Mouse (Mus musculus) c-Kit-positive CD71-negative TER-119-negative erythroid progenitor cells, embryonic 14.5 days (primary cell): ENCODE measurements around the gene Abat.
"Not testable (repeated sequence)": the region's sequence is repeated elsewhere in the genome, so short reads cannot be mapped to it uniquely, and the experiment has no call there.

Source experiments
- DNase-seq: peaks from one replicate; pipeline ENCODE4 v3.0.0-alpha.2; 2013; ENCODE audit warnings: low read depth

Gene Abat

DNA sequence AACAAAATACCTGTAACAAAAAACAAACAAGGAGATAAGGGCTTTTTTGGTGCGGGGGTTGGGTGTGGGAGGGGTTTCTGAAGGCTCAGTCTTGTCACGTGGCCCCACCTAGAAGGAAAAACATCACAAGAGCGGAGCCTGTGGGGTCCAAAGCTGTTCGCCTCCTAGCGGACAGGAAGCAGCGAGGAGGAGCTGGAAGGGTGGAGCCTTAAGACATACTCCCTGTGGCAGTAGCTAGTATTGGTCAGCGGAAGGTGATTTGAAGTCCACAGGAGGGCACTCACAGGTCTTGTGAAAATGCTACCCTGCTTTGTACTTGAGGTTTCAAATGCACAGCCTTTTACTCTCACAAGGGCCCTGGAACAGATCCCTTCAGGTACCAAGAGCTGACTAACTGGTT is 19.7 kb downstream of the Abat start:
- DNase-seq, result no peak

DNA sequence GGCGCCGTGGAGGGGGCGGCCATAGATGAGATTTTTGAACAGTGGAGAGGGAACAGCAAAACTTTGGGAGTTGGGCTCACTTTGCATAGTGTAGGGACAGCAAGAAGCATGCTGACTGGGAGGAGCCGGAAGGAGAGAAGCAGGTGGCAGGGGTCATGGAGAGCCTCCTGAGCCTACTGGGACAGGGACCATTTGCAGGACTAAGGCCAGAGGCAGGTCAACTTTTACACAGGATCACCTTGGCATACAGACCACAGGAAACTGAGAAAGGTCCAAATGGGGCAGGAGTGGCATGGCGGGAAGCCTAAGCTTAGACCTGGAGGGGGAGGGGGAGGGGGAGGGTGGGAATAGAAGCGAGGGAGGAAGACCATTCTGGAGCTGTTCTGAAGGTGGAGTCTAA is 20.2 kb downstream of the Abat start:
- no peak for DNase-seq

DNA sequence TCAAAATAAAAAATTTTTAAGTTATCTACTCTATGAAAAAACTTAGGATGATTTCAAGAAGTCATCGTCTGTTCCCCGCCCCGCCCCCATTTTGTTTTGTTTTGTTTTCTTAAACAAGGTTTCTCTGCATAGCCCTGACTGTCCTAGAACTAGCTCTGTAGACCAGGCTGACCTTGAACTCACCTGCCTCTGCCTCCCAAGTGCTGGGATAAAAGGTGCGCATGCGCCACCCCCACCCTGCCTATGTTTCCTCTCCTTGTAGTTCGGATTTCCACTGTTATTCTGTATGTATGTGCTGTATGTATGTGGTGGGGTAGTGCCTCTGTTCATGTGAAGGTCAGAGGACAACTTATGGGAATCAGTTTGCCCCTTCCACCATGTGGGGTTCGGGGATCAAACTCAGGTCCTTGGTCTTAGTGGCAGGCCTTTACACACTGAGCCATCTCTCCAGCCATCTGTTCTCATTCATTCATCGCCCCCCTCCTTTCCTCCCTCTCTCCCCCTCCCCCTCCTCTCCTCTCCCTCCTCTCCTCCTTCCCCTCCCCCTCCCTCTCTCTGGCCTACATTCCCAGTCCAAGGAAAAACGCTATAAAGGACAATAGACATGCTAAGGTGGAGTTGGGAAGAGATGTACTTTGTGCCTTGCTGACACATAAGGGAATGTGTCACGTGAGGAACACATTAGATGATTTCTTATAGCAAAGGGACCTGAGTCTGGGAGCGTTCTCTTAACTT is 21.4 kb downstream of the Abat start:
- no peak for DNase-seq

GRCm38 (mm10) chr16:8535411-8535810 is 22.2 kb downstream of the Abat start:
- DNase-seq, result no peak

DNA sequence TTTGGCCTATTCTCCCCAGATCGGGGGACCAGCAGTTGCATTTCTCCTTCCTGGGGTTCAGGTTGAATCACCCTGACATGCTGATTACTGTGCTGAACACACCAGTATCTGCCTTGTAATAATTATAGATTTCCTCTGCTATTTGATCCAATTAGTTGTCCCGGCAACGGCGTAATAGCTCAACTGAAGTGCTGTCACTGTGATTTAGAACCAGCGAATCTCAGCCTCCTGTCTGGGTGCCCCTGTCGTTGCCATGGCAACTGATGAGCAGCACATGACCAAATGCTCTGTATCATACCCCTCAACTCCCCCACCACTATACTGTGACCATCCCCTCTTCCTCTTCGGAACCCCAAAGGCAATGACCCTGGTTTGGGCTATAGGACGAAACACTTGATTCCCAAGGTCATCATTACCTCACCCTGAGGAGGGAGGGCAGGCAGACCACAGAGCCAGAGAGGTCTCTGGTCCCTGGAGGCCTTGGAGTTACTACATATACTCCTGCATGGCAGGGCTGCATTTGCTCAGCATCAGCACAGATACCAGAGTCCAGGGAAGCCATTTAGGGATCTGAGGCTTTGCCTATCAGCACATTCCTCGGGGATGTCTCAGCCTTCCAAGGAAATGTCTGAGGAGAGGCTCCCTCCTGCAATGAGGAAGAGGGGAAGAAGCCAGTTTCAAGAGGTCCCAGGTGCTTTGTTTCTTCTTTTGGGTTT is 26.1 kb downstream of the Abat start:
- no peak for DNase-seq

GRCm38 (mm10) chr16:8540859-8541314 is 27.7 kb downstream of the Abat start:
- DNase-seq, result no peak

DNA sequence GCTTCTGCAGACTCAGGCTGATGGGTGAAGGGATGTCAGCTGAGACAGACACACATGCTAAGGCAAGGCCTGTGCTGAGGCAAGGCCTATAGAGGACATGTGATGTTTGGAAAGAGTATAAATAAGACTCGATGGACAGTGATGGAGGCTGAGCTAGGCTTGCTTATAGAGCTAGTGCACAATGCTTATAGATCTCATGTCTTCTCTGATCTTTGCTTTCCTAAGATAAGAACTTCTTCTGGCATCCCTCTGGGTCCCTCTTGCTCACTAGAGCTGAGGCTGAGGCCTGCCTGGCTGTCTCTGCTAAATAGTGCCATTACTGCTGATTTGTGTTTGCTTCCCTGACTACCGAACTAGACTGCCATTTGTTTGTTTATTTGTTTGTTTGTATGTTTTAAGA is 34.6 kb downstream of the Abat start:
- DNase-seq, result no peak

- no peak for DNase-seq
Observed at GRCm38 (mm10) chr16:8549506-8549905, 36.3 kb downstream of the Abat start.

DNA sequence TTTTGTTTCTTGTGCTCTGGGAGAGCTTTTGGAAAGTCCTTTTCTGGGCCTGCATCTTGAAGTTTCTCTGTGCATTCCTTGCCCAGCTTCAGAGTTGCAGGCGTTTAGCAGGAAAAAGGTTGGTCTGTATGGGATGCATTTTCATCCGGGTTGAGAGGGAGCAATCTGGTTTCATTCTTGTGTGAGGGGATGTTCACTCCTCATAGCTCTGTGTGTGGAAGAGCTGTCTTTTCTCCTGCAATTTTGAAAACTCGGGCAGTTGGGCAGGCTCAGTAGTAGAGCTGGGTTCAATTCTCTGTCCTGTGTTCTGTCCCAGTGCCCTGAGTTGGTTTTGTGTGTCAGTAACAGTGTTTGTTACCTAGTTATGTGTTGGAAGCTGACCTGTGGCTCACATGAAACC is 41.1 kb downstream of the Abat start:
- DNase-seq, result no peak

- DNase-seq, result not testable (repeated sequence)
Observed at GRCm38 (mm10) chr16:8554751-8555150, 41.5 kb downstream of the Abat start.

DNA sequence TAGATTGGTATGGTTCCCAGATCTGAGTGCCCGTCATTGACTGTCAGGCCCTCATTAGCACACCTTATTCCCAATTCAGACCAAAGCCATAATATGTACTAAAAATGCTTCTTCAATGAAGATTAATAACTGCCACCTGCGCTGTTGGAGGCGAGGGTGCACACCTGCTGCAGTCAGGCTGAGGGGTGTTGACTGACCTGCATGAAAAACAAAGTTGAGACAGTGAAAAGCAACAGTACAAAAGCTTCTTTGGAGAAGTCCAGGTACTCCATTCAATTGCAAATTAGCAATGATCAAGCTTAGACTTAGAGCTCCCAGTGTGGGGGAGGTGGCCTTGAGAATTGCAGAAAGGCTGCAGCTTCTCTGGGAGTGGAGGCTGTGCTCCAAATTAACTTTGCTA is 42.1 kb downstream of the Abat start:
- not testable (repeated sequence) for DNase-seq

DNA sequence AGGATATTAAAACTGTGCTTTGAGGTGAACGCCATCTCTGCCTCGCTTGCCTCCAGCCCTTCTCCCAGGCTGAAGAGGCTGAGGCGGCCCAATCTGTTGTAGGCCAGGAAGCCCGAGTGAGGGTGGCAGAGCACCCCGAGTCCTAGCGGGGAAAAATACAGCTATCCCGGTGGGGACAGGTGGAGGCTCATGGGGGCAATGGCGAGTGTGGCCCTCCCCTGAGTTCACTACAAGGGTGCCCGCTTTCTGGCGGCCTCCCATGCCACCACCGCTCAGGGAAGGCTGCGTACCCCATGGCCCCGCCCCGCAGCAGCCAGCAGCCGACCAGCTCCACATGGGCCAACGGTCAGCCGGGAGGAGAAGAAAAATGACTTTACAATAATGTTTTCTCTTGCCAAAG is 46.9 kb downstream of the Abat start:
- no peak for DNase-seq

GRCm38 (mm10) chr16:8561101-8561500 is 47.9 kb downstream of the Abat start:
- not testable (repeated sequence) for DNase-seq

DNA sequence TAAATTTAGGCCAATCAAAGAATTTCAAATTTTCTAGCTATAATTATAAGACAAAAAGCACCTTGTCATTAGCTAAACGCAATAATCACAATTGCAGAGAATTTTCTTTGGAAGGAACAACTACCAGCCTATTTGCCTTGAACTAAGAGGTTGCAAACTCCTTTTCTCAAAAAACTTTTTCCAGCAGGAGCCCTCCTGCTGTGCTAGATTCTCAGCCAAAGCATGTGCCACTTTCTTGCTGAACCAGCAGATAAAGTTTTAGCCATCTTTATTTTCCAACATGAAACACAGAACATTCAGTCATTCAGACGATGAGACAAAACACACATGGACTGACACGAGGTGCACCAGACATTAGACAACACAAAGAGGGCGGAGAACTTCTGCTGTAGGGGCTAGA is 48.6 kb downstream of the Abat start:
- DNase-seq, result not testable (repeated sequence)

GRCm38 (mm10) chr16:8562827-8563226 is 49.6 kb downstream of the Abat start:
- DNase-seq, result not testable (repeated sequence)

GRCm38 (mm10) chr16:8564836-8565235 is 51.6 kb downstream of the Abat start:
- no peak for DNase-seq

DNA sequence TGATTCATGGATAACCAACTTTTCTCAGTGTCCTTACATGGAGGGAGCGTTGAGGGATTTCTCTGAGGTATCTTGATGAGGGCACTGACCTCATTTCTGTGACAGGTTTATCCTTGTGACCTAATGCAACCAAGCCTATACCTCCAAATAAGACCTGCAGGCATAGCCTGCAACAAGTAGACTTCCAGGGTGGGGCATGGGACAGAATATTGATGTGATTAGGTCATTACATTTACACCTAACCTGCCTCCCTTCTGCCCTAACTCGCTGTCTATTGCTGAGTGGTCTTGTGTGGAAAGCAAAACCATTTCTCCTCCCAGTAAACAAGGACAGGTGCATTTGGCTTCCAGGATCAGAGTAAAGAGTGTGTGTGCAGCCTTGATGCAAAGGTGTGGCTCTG is 52.3 kb downstream of the Abat start:
- DNase-seq, result no peak

DNA sequence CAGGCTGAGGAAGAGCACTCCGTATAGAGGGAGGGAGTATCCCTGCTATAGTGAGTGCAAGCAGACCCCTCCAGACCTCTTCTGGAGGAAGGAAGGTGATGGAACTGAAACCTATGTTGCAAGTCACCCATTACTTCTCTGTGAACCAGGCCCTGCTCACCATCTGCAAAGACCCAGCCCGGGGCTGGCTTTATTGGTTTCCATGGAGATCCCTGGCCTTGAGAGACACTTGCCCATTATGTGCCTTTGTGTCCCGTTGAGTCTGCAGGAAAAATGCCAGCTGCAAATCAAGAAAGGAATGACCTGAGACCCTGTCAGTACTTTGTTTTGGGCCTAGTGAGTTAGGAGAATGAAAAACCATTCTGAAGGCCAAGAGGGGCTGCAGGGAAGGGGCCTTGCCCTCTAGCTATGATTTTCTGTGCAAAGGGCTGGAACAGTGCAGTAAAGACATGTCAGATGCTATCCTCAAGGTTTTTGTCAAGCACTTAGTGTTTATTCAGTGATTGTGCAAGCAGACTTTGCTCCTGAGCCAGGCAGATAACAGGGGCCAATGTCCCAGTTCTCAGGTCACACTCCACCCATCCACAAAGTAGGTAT is 53.0 kb downstream of the Abat start:
- DNase-seq, result no peak

DNA sequence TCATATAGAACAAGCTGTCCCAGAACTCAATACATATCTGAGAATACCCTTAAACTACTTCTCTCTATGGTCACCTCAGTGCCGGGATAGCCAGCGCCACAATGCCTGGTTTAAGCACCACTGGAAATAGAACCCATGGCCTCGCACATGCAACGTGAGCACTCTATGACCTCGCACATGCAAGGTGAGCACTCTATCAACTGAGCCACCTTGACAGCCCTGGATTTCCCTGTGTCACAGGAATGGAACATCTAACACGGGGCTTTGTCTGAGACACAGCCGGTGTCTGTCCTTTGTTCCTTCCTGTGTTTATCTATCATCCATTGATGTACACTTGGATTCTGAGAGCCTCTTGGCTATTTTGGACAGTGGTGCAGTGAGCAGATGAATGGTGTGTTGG is 55.7 kb downstream of the Abat start:
- DNase-seq, result no peak

GRCm38 (mm10) chr16:8570336-8570735 is 57.1 kb downstream of the Abat start:
- DNase-seq, result no peak

DNA sequence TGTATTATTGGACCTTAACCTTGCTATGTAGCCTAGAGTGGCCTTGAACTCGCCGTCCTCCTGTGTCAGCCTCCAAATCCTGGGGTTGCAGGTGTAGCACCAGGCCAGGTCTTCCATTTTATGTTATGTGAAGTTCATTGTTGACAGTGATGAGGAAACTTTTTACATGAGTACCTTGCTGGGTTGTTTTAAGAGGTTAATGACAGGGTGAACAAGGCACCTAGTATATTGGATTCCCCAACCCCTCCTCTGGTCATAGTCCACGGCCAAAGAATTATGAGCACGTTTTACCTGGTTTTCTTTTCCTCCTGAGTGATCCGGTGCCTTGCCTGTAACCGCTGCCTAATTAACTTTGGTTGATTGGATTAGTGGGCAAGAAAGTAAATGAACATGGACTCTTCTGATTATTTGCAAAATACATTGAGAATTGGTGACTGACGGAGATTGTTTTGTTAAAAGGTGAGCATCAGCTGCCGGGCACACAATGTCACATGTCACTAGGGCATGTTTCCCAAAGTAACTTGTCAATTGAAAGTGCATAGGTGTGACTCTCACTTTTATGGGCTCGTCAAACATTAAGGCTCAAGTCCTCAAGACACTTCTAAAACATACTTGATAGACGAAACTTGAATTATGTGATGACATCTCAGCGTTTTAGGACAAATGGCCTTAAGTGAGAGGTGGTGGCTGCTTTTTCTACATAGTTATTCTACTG is 57.8 kb downstream of the Abat start:
- no peak for DNase-seq

- DNase-seq, result no peak
Observed at GRCm38 (mm10) chr16:8573041-8573440, 59.8 kb downstream of the Abat start.

- DNase-seq, result no peak
Observed at GRCm38 (mm10) chr16:8573751-8574150, 60.5 kb downstream of the Abat start.
